Mouse (Mus musculus) right cerebral cortex, postnatal 25 days (tissue): ENCODE data around the gene Skiv2l.
A peak's percentile ranks its signal among the peaks of the same experiment; 100 is the strongest.

Source experiments
- DNase-seq: peaks from one replicate; pipeline ENCODE4 v3.0.0; 2022

Gene Skiv2l

GRCm38 (mm10) chr17:34849722-34850516 lies at the start of gene Skiv2l, which contains the start of gene Nelfe:
Skiv2l (minus strand) TSS chr17:34850210.
Nelfe (plus strand) TSS chr17:34850391.
- DNase-seq: peak; percentile 98

- peak; percentile 47 for DNase-seq
Observed at GRCm38 (mm10) chr17:34899053-34899889, 49.3 kb upstream of the Skiv2l start.

- DNase-seq: peak; percentile 18
Observed at GRCm38 (mm10) chr17:34898706-34899052, 48.7 kb upstream of the Skiv2l start.

GRCm38 (mm10) chr17:34898160-34898586 lies 48.2 kb upstream of the Skiv2l start, which contains the start of the genes C2 and Ehmt2:
C2 (minus strand) TSS chr17:34898265.
Ehmt2 (plus strand) TSS chr17:34898469.
- DNase-seq: peak; percentile 91

GRCm38 (mm10) chr17:34897373-34898159 lies 47.6 kb upstream of the Skiv2l start:
- peak; percentile 49 for DNase-seq

- no peak for DNase-seq
Observed at GRCm38 (mm10) chr17:34896366-34896765, 46.4 kb upstream of the Skiv2l start.

GRCm38 (mm10) chr17:34895724-34896123 lies 45.7 kb upstream of the Skiv2l start:
- DNase-seq: no peak

- peak; percentile 66 for DNase-seq
Observed at GRCm38 (mm10) chr17:34894801-34895530, 45.0 kb upstream of the Skiv2l start.

- DNase-seq: peak; percentile 93
Observed at GRCm38 (mm10) chr17:34894074-34894597, 44.1 kb upstream of the Skiv2l start.

- no peak for DNase-seq
Observed at GRCm38 (mm10) chr17:34893072-34893824, 43.2 kb upstream of the Skiv2l start.

GRCm38 (mm10) chr17:34891377-34891776 lies 41.4 kb upstream of the Skiv2l start:
- DNase-seq: no peak

- DNase-seq: no peak
Observed at GRCm38 (mm10) chr17:34890074-34890743, 40.2 kb upstream of the Skiv2l start.

GRCm38 (mm10) chr17:34887942-34888341 lies 37.9 kb upstream of the Skiv2l start:
- DNase-seq: no peak

- no peak for DNase-seq
Observed at GRCm38 (mm10) chr17:34885615-34886014, 35.6 kb upstream of the Skiv2l start.

- DNase-seq: no peak
Observed at GRCm38 (mm10) chr17:34884704-34885103, 34.7 kb upstream of the Skiv2l start.

- DNase-seq: no peak
Observed at GRCm38 (mm10) chr17:34883332-34883731, 33.3 kb upstream of the Skiv2l start.

GRCm38 (mm10) chr17:34881683-34882310 lies 31.8 kb upstream of the Skiv2l start, which contains the start of gene Gm20547:
Gm20547 (minus strand) TSS chr17:34882042.
- DNase-seq: no peak

- no peak for DNase-seq
Observed at GRCm38 (mm10) chr17:34881166-34881565, 31.2 kb upstream of the Skiv2l start.

- no peak for DNase-seq
Observed at GRCm38 (mm10) chr17:34879336-34879879, 29.4 kb upstream of the Skiv2l start, which contains the start of gene Zbtb12. Zbtb12 (plus strand) TSS chr17:34879483.
